8 mouse cellular contexts compared by ENCODE assay signal in the genomic region with DNA sequence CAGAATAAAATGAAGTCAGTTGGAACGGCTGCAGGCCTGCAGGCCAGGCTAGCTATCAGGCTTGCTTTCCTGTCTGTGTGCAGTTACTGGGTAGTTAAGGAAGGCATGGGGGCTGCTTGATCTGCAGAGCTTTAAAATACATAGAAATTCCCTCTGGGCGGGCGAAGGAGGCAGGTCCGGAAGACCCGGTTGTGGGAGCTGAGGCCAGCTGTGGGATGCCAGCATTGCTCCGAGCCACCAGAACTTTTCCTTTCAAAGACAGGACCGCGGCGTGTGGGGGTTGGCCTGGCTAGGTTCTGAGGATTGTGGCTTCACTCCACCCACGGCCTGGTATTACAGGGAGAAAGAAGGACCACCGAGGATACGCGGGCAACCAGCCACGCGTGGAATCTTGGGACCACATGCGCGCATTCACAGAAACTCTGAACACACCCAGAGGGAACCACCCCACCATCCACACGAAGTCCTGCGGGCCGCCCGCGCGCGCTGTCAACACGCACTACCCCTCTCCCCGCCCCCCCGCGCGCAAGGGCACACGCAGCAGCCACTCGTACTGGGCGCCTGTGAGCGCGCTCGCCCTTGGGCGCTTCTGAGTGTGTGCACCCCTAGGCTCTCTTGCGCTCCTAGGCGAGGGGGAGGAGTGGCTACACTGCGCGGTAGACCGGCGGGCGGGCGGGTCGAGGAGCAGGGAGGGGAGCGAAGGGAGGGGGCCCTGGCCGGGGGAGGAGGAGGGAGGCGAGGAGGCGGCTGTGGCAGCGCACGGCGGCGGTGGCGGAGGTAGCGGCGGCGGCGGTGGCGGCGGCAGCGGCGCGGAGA. TPM values are rescaled to one million over a fixed set of nuclear protein-coding genes. Genes with fewer than 3 reads are reported as not detected.
DNase-seq lines count a peak whose midpoint lies in the region.

A gene (plus strand): TSS at position 600 of the 816 bp plus-strand sequence.

- peak within 1 kb of the TSS; percentile 74 for H3K4me3 ChIP-seq in limb, embryonic 10.5 days
- H3K4me3 ChIP-seq in midbrain, embryonic 10.5 days = peak within 1 kb of the TSS; percentile 75

- WGBS in limb, embryonic 10.5 days = 1% methylated on average over 62 of the region's 63 CpGs
- WGBS in midbrain, embryonic 10.5 days = 1% methylated on average over 57 of the region's 63 CpGs

- peaks cover 75% of the 10 kb centered on the region for H3K27me3 ChIP-seq in limb, embryonic 10.5 days (ENCODE audit: low read depth, poor library complexity, severe bottlenecking)
- H3K27me3 ChIP-seq in midbrain, embryonic 10.5 days (ENCODE audit: low read depth, poor library complexity, severe bottlenecking) = peaks cover 70% of the 10 kb centered on the region

- peaks cover 28% of the 10 kb centered on the region for H3K4me1 ChIP-seq in limb, embryonic 10.5 days
- H3K4me1 ChIP-seq in midbrain, embryonic 10.5 days = peaks cover 59% of the 10 kb centered on the region

- H3K36me3 ChIP-seq in limb, embryonic 10.5 days = no peaks in the 10 kb centered on the region
- H3K36me3 ChIP-seq in midbrain, embryonic 10.5 days = no peaks in the 10 kb centered on the region

- no peaks in the 10 kb centered on the region for H3K9me3 ChIP-seq in limb, embryonic 10.5 days (replicated peaks)
- H3K9me3 ChIP-seq in midbrain, embryonic 10.5 days (replicated peaks) = no peaks in the 10 kb centered on the region

- peak; percentile 80 to 87 for DNase-seq in adrenal gland, adult (ENCODE audit: inconsistent age in 2 of 2, low spot score in 1 of 2)
- peak; percentile 74 to 81 for DNase-seq in cerebellum, postnatal 14 days
- DNase-seq in gastrocnemius, postnatal 4 days (ENCODE audit: low spot score in 2 of 2) = peak; percentile 52 to 53
- DNase-seq in kidney, adult 11 months = peak; percentile 34
- peak; percentile 71 for DNase-seq in limb, embryonic 10.5 days (ENCODE audit: low spot score)
- peak; percentile 78 for DNase-seq in midbrain, embryonic 10.5 days (ENCODE audit: low spot score)
- peak; percentile 72 for DNase-seq in right cerebral cortex, postnatal 4 days
- no peak for DNase-seq in adipocyte (ENCODE audit: low spot score)

- H3K27ac ChIP-seq in limb, embryonic 10.5 days = peak within 1 kb of the TSS; percentile 79
- peak within 1 kb of the TSS; percentile 88 for H3K27ac ChIP-seq in midbrain, embryonic 10.5 days (replicated peaks)

RNA-seq across cellular contexts. Expression of the gene that starts here (rescaled TPM):
- total RNA-seq in gastrocnemius, postnatal 4 days (2021) = 1 to 10 TPM; 2.6 TPM
- polyA plus RNA-seq in limb, embryonic 10.5 days (2016; fragmentation: Nextera tagmentation; extraction: Ambion mirVana) = 2.0 and 2.9 TPM in 2 replicates
- polyA plus RNA-seq in midbrain, embryonic 10.5 days (2016; fragmentation: Nextera tagmentation; extraction: Ambion mirVana) = 26.4 and 33.1 TPM in 2 replicates
